Mouse (Mus musculus): ENCODE results near the gene Fcgr3. TPM values are rescaled to one million over a fixed set of nuclear protein-coding genes. Genes with fewer than 3 reads are reported as not detected.
A peak's percentile ranks its signal among the peaks of the same experiment; 100 is the strongest.

Gene Fcgr3
- 384 and 416 TPM in 2 replicates for total RNA-seq (2015)
- total RNA-seq (2017), result 406 and 474 TPM in 2 replicates

GRCm38 (mm10) chr1:171064491-171065242, at the start of gene Fcgr3:
Gene Fcgr3 (minus strand): TSS chr1:171064935.
- ATAC-seq (replicated peaks; ENCODE audit: poor library complexity), result peak; percentile 42

- peak; percentile 51 for ATAC-seq (replicated peaks; ENCODE audit: poor library complexity)
Measured at GRCm38 (mm10) chr1:171113873-171114299, 49.2 kb upstream of the Fcgr3 start, which contains the start of gene Cfap126. Gene Cfap126 (plus strand): TSS chr1:171113918.

- ATAC-seq (replicated peaks; ENCODE audit: poor library complexity), result no peak
Measured at GRCm38 (mm10) chr1:171112986-171113385, 48.3 kb upstream of the Fcgr3 start.

GRCm38 (mm10) chr1:171111781-171112575, 47.2 kb upstream of the Fcgr3 start:
- ATAC-seq (replicated peaks; ENCODE audit: poor library complexity), result peak; percentile 18

GRCm38 (mm10) chr1:171111020-171111780, 46.5 kb upstream of the Fcgr3 start:
- peak; percentile 78 for ATAC-seq (replicated peaks; ENCODE audit: poor library complexity)

DNA sequence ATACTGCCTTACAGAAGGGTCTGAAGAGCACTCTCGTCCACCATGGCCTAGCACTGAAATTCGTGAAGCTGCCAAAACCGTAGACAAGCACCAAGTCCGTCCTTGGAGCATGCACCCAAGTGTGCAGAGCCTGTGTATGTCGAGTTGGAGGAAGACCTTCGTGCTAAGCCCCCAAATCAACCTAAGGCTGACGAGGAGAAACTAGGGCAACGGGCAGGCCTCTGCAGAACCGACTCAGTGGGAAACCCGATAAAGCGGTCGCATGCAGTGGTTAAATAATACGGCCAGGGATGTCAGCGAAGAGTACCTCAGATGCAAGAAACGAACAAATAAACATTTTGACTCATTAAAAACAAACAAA, 45.9 kb upstream of the Fcgr3 start:
- no peak for ATAC-seq (replicated peaks; ENCODE audit: poor library complexity)

DNA sequence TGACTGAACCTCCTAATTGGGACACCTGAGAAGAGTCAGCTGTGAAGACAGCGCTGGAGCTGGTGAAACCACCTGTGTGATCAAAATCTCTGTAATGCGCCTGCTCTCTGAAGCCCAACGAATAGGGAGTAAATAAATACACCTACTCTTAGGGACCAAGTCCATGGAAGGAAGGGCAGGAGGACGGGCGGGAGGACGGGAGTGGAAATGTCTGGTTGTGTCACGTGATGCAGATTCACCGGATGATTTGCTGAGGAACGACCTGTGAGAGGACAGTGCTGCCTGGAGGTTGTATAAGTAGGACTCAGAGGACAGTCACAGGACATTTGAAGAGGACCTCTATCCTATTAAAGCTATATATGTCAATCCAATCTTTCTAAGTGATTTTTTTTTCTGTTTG, 44.9 kb upstream of the Fcgr3 start:
- ATAC-seq (replicated peaks; ENCODE audit: poor library complexity), result no peak

DNA sequence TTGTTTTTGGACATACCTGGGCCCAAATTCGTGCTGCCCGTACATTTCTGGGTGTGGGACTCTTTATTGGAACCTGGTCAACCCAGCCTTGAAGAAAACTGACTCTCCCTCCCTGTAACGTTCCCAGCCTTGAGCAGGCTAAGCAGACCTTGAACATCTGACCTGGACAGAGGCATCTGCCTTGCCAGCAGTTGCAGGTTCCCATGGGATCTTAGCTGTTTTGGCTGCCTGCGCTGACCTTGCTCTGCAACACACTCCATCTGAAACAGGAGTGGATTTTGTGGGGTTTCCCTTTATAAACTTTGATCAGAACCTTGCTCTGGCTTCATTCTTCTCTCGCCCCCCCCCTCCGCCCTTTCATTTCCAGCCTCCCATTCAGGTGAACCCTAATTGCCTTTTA, 40.5 kb upstream of the Fcgr3 start:
- ATAC-seq (replicated peaks; ENCODE audit: poor library complexity), result no peak

DNA sequence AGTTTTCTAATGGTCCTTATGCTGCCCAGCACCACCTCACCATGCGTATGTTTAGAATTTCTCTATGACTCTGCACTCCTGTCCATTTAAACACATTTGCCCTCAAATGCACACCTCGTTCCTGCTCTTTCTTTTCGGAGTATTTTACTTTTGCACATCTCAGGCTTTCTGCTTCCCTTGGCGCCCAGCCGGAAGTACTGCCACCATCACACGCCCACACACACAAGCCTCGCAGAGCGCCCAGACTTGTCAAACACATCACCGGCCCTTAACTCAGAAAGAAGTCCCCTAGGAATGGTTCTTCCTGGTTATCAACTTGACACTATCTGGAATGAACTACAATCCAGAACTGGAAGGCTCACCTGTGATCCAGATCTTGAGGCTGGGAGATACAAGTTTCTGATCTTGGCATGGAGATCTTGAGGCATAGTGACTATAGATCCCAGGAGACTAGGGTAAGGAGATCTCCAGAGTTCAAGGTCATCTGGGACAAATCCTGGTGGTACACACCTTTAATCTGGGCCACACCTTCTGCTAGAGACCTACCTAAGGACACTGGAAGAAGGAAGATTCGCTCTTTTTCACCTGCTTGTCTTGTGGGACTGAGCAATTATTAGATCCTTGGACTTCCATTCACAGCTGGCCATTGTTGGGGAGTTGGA, 38.6 kb upstream of the Fcgr3 start:
- peak; percentile 51 for ATAC-seq (replicated peaks; ENCODE audit: poor library complexity)

DNA sequence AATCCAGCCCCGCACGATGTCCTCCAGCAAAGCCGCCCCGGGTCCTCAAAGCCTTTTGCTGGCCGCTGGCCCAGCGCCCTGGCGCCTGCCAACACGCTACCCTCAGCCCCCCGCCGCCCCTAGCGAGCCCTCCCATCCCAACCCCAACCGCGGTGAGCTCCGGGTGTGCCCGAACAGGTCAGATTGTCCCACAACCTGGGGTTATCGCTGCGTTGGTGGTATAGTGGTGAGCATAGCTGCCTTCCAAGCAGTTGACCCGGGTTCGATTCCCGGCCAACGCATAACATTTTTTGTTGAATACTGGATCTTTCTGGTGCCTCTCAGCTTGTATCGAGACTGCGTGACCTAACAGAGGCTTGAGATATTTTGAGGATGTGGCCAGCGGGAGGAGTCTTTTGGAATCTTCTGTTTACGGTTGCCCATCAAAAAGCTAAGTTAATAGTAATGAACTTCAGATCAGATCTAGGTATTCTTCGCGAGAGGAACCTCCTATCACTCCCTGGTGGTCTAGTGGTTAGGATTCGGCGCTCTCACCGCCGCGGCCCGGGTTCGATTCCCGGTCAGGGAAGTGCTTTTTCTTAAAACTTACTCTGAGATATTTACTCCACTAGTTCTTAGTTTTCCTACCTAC, 37.9 kb upstream of the Fcgr3 start:
- ATAC-seq (replicated peaks; ENCODE audit: poor library complexity), result peak; percentile 56

DNA sequence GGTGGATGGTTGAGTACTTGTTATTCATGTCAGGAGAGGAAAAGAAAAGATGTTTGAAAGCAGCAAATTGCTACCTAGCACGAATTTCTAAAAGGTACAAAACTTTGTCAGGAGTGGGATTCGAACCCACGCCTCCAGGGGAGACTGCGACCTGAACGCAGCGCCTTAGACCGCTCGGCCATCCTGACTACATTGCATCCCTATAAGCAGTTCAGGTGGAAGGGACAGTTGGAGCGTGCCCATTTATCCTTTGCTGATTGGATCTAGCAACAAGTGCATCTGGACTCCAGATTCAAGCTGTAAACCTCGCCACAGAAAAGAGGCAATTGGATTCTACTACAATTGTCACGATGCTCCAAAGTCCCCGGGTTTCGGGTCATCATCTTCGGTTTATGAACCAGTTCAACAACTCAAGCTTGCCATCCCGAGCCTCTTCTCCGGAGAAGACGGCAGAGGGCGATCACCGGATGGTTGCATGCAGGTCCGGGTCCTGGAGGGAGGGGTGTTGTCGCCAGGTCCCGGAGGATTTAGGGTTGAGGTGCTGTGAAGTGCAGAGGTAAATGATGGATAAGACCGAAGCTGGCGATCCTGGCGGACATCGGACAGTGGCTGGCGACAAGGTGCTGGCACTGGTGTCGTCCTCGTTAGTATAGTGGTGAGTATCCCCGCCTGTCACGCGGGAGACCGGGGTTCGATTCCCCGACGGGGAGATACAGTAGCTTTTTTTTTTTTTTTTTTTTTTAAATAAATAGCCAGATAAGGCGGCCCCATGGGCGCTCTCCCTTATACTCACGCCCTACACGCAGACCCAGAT, 37.2 kb upstream of the Fcgr3 start:
- peak; percentile 63 for ATAC-seq (replicated peaks; ENCODE audit: poor library complexity)

GRCm38 (mm10) chr1:171101033-171101432, 36.3 kb upstream of the Fcgr3 start:
- ATAC-seq (replicated peaks; ENCODE audit: poor library complexity), result no peak

DNA sequence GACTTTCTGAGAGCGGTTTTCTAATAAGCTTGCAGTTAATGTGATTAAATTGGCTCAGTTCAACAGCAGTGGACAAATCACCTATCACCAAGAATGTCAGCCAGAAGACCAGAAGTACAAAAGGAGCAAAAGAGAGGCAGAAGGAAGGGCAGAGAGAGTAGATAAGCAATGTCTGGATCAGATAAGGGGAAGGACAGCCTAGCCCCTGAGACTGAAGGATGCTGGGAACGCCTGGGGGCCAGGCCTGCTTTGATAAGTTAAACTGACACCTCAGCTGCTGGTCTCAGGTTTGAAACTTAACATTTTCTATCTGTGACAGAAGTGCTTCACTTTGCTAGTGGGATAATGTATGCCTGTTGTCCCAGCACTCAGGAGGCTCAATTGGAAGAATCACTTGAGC, 32.9 kb upstream of the Fcgr3 start:
- ATAC-seq (replicated peaks; ENCODE audit: poor library complexity), result peak; percentile 58

- ATAC-seq (replicated peaks; ENCODE audit: poor library complexity), result no peak
Measured at GRCm38 (mm10) chr1:171097136-171097535, 32.4 kb upstream of the Fcgr3 start.

GRCm38 (mm10) chr1:171096110-171096964, 31.6 kb upstream of the Fcgr3 start:
- no peak for ATAC-seq (replicated peaks; ENCODE audit: poor library complexity)

- no peak for ATAC-seq (replicated peaks; ENCODE audit: poor library complexity)
Measured at GRCm38 (mm10) chr1:171094424-171094823, 29.7 kb upstream of the Fcgr3 start.

DNA sequence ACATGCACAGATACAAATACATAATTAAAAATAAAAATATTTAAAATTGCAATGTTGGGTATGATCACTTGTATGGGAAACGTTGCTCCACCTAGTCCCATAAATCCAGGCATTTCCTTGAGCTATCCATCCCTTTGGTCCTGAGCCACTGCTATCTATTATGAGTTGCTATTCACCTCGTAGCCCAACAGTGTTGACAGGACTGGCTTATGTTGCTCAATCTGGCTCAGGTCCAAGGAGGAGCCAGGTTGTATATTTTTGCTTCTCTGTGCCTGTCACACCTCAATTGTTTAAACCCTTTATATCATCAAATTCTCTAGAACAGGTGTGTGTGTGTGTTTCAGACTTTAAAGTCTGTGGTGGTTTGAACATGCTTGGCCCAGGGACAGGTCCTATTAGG, 26.0 kb upstream of the Fcgr3 start:
- no peak for ATAC-seq (replicated peaks; ENCODE audit: poor library complexity)

GRCm38 (mm10) chr1:171089891-171090290, 25.2 kb upstream of the Fcgr3 start:
- no peak for ATAC-seq (replicated peaks; ENCODE audit: poor library complexity)
